In the genomic region with DNA sequence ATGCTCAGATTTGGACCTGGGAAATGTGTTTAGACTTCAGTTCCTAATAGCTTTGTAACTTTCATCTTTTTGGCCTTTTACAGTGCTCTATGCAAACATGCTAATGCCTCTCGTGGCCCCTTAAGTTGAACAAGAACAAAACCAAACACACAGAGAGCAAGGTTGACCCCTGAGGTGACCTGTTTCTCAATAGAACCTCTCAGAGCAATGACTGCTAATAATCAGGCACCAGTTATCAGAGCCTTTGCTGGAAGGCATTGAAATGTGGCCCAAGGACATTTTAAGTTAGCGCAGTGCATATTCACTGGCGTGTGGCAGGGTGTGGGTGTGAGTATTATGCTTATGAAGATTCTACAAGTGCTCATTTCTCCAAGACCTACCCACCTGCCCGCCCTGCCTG, we compare ENCODE assay signal across 22 mouse cellular contexts.
DNase-seq lines count a peak whose midpoint lies in the region; ATAC-seq and TF ChIP-seq lines count a peak whose summit lies in the region.
"Had no signal": no experiment of that assay in that cellular context is flagged by ENCODE, and none has a peak within 500 bp of the region (broad histone marks: within the 10 kb centered on the region; RNA-seq: fewer than 3 reads in every experiment).

No protein-coding gene starts in this region.

- H3K27me3 ChIP-seq in heart, postnatal 0 days (ENCODE audit: control insufficient read depth, insufficient read depth, low read length) = no peaks in the 10 kb centered on the region
- no peaks in the 10 kb centered on the region for H3K27me3 ChIP-seq in lung, embryonic 14.5 days (ENCODE audit: insufficient read depth, low read length)
- H3K27me3 ChIP-seq in hindbrain, embryonic 11.5 days (ENCODE audit: control insufficient read depth, insufficient read depth, low read length) = no peaks in the 10 kb centered on the region
- H3K27me3 ChIP-seq: intestine, embryonic 15.5 days; liver, embryonic 13.5 days had no signal

- H3K9me3 ChIP-seq in heart, postnatal 0 days (replicated peaks; ENCODE audit: control insufficient read depth, low read length) = no peaks in the 10 kb centered on the region
- no peaks in the 10 kb centered on the region for H3K9me3 ChIP-seq in lung, embryonic 14.5 days (ENCODE audit: low read depth, low read length)
- no peaks in the 10 kb centered on the region for H3K9me3 ChIP-seq in hindbrain, embryonic 11.5 days (ENCODE audit: control insufficient read depth, low read length)
- H3K9me3 ChIP-seq: forebrain, embryonic 13.5 days; intestine, embryonic 15.5 days; limb, embryonic 10.5 days; liver, embryonic 13.5 days had no signal

- peak; percentile 62 for DNase-seq in adrenal gland, adult 2 months
- no peak for DNase-seq in adrenal gland, postnatal 4 days (ENCODE audit: low spot score in 2 of 2)
- no peak for DNase-seq in heart, postnatal 0 days (ENCODE audit: low spot score)
- DNase-seq in heart, postnatal 14 days = no peak
- DNase-seq in NIH3T3 (ENCODE audit: low read depth) = peak; percentile 51
- DNase-seq in lung, embryonic 14.5 days = peak; percentile 42
- DNase-seq in hindbrain, embryonic 11.5 days (ENCODE audit: low spot score) = no peak
- DNase-seq: cerebellum, adult 8-10 months; gastrocnemius, postnatal 36 days; liver, embryonic 13.5 days; midbrain, embryonic 14.5 days; right cerebral cortex, postnatal 14 days had no signal

- WGBS in heart, postnatal 0 days = 43% methylated on average over 4 of the region's 4 CpGs
- WGBS in lung, embryonic 14.5 days = 47% methylated on average over 4 of the region's 4 CpGs
- 43% methylated on average over 4 of the region's 4 CpGs for WGBS in hindbrain, embryonic 11.5 days

- no peak for TF ChIP-seq EP300 in heart, postnatal 0 days (IDR thresholded peaks at IDR 0.05; ENCODE audit: low read depth)

- no peak overlapping the region for H3K4me3 ChIP-seq in heart, postnatal 0 days (ENCODE audit: low read depth, low read length)
- no peak overlapping the region for H3K4me3 ChIP-seq in lung, embryonic 14.5 days (ENCODE audit: low read depth, low read length)
- H3K4me3 ChIP-seq in hindbrain, embryonic 11.5 days (ENCODE audit: low read depth, low read length) = no peak overlapping the region
- H3K4me3 ChIP-seq: forebrain, embryonic 13.5 days; intestine, embryonic 15.5 days; layer of hippocampus, adult 2 months; limb, embryonic 10.5 days; liver, embryonic 13.5 days; myocyte had no signal

- intact Hi-C loops in heart, postnatal 14 days (cut with DNase I) = loop anchor here (10.0 kb wide), 1 partner anchor 147 kb away; no protein-coding TSS in a partner anchor

- no peaks in the 10 kb centered on the region for H3K4me1 ChIP-seq in heart, postnatal 0 days (ENCODE audit: control insufficient read depth, insufficient read depth)
- no peaks in the 10 kb centered on the region for H3K4me1 ChIP-seq in lung, embryonic 14.5 days (ENCODE audit: insufficient read depth)
- H3K4me1 ChIP-seq in hindbrain, embryonic 11.5 days (replicated peaks; ENCODE audit: control insufficient read depth, insufficient read depth, low read length) = 0 out of 2 replicates have a peak, but pooled peaks cover 2% of the 10 kb centered on the region
- H3K4me1 ChIP-seq: forebrain, embryonic 13.5 days; intestine, embryonic 15.5 days; liver, embryonic 13.5 days had no signal

- peaks cover 17% of the 10 kb centered on the region; the same call in 1 of the 2 replicates for H3K36me3 ChIP-seq in heart, postnatal 0 days (replicated peaks; ENCODE audit: control insufficient read depth, insufficient read depth, low read length)
- H3K36me3 ChIP-seq in lung, embryonic 14.5 days (ENCODE audit: insufficient read depth) = no peaks in the 10 kb centered on the region
- no peaks in the 10 kb centered on the region for H3K36me3 ChIP-seq in hindbrain, embryonic 11.5 days (ENCODE audit: control insufficient read depth, insufficient read depth, low read length)
- H3K36me3 ChIP-seq: G1E; intestine, embryonic 15.5 days; limb, embryonic 10.5 days; liver, embryonic 13.5 days had no signal

- no peak overlapping the region for H3K4me2 ChIP-seq in heart, postnatal 0 days (ENCODE audit: low read depth, low read length)
- H3K4me2 ChIP-seq in lung, embryonic 14.5 days = no peak overlapping the region
- no peak overlapping the region for H3K4me2 ChIP-seq in hindbrain, embryonic 11.5 days (replicated peaks; ENCODE audit: low read depth, low read length)
- H3K4me2 ChIP-seq: forebrain, embryonic 13.5 days; hindbrain, embryonic 14.5 days; intestine, embryonic 15.5 days; liver, embryonic 13.5 days had no signal

- H3K9ac ChIP-seq in heart, postnatal 0 days (replicated peaks; ENCODE audit: low read depth, low read length) = no peak overlapping the region
- H3K9ac ChIP-seq in lung, embryonic 14.5 days = no peak overlapping the region
- H3K9ac ChIP-seq in hindbrain, embryonic 11.5 days (ENCODE audit: low read depth, low read length) = no peak overlapping the region
- H3K9ac ChIP-seq: forebrain, embryonic 13.5 days; hindbrain, embryonic 14.5 days; intestine, embryonic 15.5 days; liver, embryonic 13.5 days had no signal

- no peak for ATAC-seq in heart, postnatal 0 days (ENCODE audit: insufficient read depth, low read depth)
- ATAC-seq in lung, embryonic 14.5 days (ENCODE audit: insufficient read depth) = no peak
- no peak for ATAC-seq in hindbrain, embryonic 11.5 days (ENCODE audit: low FRiP score)
- ATAC-seq in cerebellum, adult (ENCODE audit: insufficient number of reproducible peaks, low FRiP score, low TSS enrichment) = no peak
- ATAC-seq: CD4-positive, CD25-positive, alpha-beta regulatory T cell, adult 4 months; forebrain, embryonic 13.5 days; intestine, embryonic 15.5 days had no signal

- H3K27ac ChIP-seq in heart, postnatal 0 days (ENCODE audit: low read depth) = 0 out of 2 replicates have a peak overlapping the region, but pooled peaks have one; percentile 5
- H3K27ac ChIP-seq in lung, embryonic 14.5 days (ENCODE audit: low read depth) = no peak overlapping the region
- H3K27ac ChIP-seq in hindbrain, embryonic 11.5 days (ENCODE audit: low read depth, low read length) = no peak overlapping the region
- H3K27ac ChIP-seq: forebrain, embryonic 13.5 days; hindbrain, embryonic 14.5 days; intestine, embryonic 15.5 days; kidney, postnatal 0 days; layer of hippocampus, adult 2 months; limb, embryonic 10.5 days; liver, embryonic 13.5 days had no signal

- TF ChIP-seq CTCF in heart, postnatal 0 days (IDR thresholded peaks at IDR 0.05; ENCODE audit: low read depth) = no peak
- TF ChIP-seq CTCF in lung, embryonic 14.5 days (IDR thresholded peaks at IDR 0.05; ENCODE audit: low read depth) = no peak

Comparison
In these comparisons a context has a peak if more than half of its experiments do, and no peak if none do; other contexts are left out.
1. DNase-seq: peak in adrenal gland, adult 2 months (single experiment), NIH3T3 (single experiment) and lung, embryonic 14.5 days (single experiment); none in adrenal gland, postnatal 4 days (0 of 2), heart, postnatal 0 days (single experiment), heart, postnatal 14 days (0 of 2) and hindbrain, embryonic 11.5 days (single experiment).